Mouse (Mus musculus) cortical plate, adult 2 months (tissue): Measurements from ENCODE around the gene Fgfr2.

Experiments
- CTCF ChIP-seq: fragments of 200-500 bp; IDR thresholded peaks from 2 replicates; pipeline ENCODE4 v1.5.1; 2011; ENCODE audit warnings: mild to moderate bottlenecking, control low read depth, low read length; ENCODE audit not compliant: insufficient read depth; ENCODE audit errors: extremely low read depth
- POLR2A ChIP-seq: fragments of 200-500 bp; IDR thresholded peaks from 2 replicates; pipeline ENCODE4 v1.6.1; 2011; ENCODE audit warnings: mild to moderate bottlenecking, low read length, control low read depth; ENCODE audit not compliant: insufficient read depth; ENCODE audit errors: extremely low read depth

- TF ChIP-seq POLR2A (no peak), CTCF (no peak)
Measured at GRCm38 (mm10) chr7:132816528-132816927, 306.6 kb downstream of the Fgfr2 start.
